Mouse (Mus musculus): ENCODE measurements around the gene Serpina16.

DNA sequence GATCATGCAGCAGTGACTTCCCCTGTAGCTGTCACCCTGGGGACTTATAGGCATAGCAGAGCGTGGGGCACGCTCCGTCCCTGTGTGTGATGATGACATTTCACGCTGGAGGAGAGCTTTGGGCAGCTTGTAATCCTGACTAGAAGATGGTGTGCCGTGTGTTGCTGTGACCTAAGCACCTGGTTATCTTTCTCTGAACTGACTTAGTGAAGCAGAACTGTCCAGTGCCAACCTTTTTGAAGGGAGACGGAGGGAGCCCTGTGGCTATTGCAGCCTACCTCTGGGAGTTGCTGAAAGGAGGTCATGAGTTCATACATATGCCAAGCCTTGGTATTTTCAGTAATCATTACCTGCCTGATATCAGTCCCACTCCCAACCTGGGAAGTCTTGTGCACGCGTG is 19.5 kb upstream of the Serpina16 start, which contains the start of gene Serpina1f:
- TF ChIP-seq CTCF (IDR thresholded peaks at IDR 0.05; ENCODE audit: low read depth) (no peak), EP300 (IDR thresholded peaks at IDR 0.05; ENCODE audit: low read depth) (no peak)
